Mouse (Mus musculus) embryo, embryonic 11 days (tissue): ENCODE results near the gene Syt17.
"Not testable (repeated sequence)": the region's sequence is repeated elsewhere in the genome, so short reads cannot be mapped to it uniquely, and the experiment has no call there.

Source experiments
- DNase-seq: peaks from one replicate; pipeline ENCODE4 v3.0.0-alpha.2; 2015

Syt17 gene

GRCm38 (mm10) chr7:118375341-118375740 lies 72.7 kb downstream of the Syt17 start:
- no peak for DNase-seq

- no peak for DNase-seq
These were observed 76.7 kb downstream of the Syt17 start for GRCm38 (mm10) chr7:118371361-118371760.

GRCm38 (mm10) chr7:118369705-118370104 lies 78.3 kb downstream of the Syt17 start:
- no peak for DNase-seq

GRCm38 (mm10) chr7:118365902-118366301 lies 82.1 kb downstream of the Syt17 start:
- DNase-seq = peak; percentile 23

- no peak for DNase-seq
These were observed 82.8 kb downstream of the Syt17 start for GRCm38 (mm10) chr7:118365251-118365650.

GRCm38 (mm10) chr7:118364353-118365007 lies 83.5 kb downstream of the Syt17 start:
- DNase-seq = peak; percentile 6

- DNase-seq = no peak
These were observed 84.3 kb downstream of the Syt17 start for GRCm38 (mm10) chr7:118363587-118364233.

- no peak for DNase-seq
These were observed 85.1 kb downstream of the Syt17 start for GRCm38 (mm10) chr7:118362931-118363330.

GRCm38 (mm10) chr7:118362258-118362657 lies 85.8 kb downstream of the Syt17 start:
- no peak for DNase-seq

GRCm38 (mm10) chr7:118358977-118359376 lies 89.0 kb downstream of the Syt17 start:
- peak; percentile 59 for DNase-seq

- DNase-seq = not testable (repeated sequence)
These were observed 91.5 kb downstream of the Syt17 start for GRCm38 (mm10) chr7:118356410-118357005.

- no peak for DNase-seq
These were observed 97.2 kb downstream of the Syt17 start for GRCm38 (mm10) chr7:118350840-118351239.

GRCm38 (mm10) chr7:118346943-118347342 lies 101.1 kb downstream of the Syt17 start:
- no peak for DNase-seq

GRCm38 (mm10) chr7:118346432-118346831 lies 101.6 kb downstream of the Syt17 start:
- no peak for DNase-seq

- DNase-seq = no peak
These were observed 102.6 kb downstream of the Syt17 start for GRCm38 (mm10) chr7:118345396-118345795.

GRCm38 (mm10) chr7:118344701-118345100 lies 103.3 kb downstream of the Syt17 start:
- DNase-seq = no peak
